Mouse (Mus musculus) thymus, postnatal 25 days (tissue): ENCODE data around the gene Htra1.
A peak's percentile ranks its signal among the peaks of the same experiment; 100 is the strongest.

Source experiments
- DNase-seq: peaks from one replicate; pipeline ENCODE4 v3.0.0; 2022

Gene Htra1

GRCm38 (mm10) chr7:130935793-130936471, at the start of gene Htra1:
TSS of gene Htra1 (plus strand) at chr7:130936111.
- DNase-seq = peak; percentile 22

- peak; percentile 18 for DNase-seq
Observed at GRCm38 (mm10) chr7:130886246-130886645, 49.7 kb upstream of the Htra1 start.

- no peak for DNase-seq
Observed at GRCm38 (mm10) chr7:130887946-130888345, 48.0 kb upstream of the Htra1 start.

DNA sequence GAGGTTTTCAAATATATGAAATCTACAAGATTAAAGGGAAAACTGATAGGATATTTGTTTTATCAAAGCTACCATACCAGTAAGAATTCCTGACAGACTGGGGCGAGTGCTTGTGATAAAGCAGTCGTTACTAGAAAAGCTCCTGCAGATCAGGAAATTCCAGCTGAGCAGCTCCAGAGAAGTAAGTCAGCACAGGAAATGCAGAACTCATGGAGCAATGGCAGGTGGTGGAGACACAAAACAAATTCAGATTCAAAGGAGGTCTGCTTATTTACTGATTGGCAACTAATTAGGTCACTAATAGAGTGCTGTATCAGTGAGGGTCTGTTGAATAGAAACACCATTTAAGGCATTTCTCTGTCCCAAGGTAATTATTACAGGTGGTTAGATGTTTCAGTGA, 45.0 kb upstream of the Htra1 start:
- no peak for DNase-seq

DNA sequence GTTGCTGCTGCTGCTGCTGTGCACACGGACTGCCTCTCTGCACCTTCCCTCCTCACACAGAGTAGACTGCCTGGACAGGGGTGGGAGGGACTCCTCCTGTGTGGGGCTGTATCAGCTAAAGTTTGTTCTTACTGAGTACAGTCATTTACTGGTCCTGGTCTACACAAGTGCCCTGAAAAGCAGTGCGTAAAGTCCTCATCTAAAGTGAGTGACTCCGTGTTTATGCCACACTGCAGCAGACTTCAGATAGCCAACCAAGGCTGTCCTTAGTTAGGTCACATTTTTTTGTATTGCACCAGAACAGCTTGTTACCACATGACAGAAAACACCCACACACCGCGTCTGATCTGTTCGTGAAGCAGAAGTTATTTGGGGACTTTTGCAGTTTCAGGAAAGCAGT, 42.9 kb upstream of the Htra1 start:
- DNase-seq = peak; percentile 50

DNA sequence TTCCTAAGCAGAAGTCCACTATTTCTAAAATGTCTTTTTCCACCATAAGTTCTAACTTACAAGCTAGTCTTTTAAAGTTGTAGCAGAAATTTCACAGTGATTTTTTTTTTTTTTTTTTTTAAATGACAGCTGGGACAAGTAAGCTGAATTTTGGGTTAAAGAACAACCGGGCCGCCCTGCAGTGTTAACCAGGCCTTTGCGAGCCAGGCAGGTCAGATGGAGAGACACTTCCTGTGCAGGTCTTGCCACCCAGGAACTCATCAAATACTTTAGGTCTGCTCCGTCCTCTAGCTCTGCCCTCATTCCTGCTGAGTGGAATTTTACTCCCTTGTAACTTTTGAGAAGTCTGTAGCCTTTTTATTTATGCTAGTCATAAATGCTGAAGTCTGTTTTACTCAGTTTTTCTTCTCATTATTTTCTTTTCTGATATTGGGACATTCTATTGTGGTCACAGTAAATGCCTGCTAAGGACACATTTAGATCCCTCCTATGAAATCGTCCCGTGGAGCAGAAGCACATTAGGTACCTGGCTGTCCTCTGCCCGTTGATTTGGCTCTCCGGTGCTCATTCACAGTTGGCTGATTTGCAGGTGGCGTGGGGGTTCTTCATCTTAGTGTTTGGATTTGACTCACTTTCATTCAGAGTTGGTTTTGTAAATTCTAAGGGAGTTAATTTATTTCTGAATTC, 40.8 kb upstream of the Htra1 start:
- DNase-seq = no peak

GRCm38 (mm10) chr7:130895618-130895945, 40.3 kb upstream of the Htra1 start:
- DNase-seq = no peak

- no peak for DNase-seq
Observed at GRCm38 (mm10) chr7:130896064-130896463, 39.8 kb upstream of the Htra1 start.

DNA sequence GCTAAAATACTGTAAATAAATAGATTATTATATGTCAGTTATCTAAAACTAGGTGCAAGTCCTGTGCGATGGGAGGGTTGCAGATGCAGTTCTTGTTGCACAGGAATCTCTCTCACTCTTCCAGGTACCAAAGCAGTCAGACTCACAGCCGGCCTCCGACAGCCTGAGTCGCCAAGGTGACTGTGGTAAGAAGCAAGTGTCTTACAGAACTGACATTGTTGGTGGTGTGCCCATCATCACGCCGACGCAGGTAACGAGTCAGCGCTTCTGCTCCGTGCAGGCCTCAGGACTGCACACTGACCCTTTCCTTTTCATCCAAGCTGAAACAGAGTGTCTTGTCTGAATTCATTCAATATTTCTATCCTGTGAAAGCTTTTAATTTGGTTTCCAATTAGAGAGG, 38.7 kb upstream of the Htra1 start:
- DNase-seq = no peak

DNA sequence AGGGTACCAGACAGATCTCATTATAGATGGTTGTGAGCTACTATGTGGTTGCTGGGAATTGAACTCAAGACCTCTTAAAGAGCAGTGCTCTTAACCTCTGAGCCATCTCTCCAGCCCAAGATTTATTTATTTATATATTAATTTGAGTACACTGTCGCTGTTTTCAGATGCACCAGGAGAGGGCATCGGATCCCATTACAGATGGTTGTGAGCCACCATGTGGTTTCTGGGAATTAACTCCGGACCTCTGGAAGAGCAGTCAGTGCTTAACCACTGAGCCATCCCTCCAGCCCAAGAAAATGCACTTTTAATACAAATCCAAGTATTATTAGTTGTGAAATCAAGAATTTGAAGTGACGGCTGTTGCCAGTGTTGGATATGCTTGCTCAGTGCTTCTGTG, 37.5 kb upstream of the Htra1 start:
- DNase-seq = no peak

DNA sequence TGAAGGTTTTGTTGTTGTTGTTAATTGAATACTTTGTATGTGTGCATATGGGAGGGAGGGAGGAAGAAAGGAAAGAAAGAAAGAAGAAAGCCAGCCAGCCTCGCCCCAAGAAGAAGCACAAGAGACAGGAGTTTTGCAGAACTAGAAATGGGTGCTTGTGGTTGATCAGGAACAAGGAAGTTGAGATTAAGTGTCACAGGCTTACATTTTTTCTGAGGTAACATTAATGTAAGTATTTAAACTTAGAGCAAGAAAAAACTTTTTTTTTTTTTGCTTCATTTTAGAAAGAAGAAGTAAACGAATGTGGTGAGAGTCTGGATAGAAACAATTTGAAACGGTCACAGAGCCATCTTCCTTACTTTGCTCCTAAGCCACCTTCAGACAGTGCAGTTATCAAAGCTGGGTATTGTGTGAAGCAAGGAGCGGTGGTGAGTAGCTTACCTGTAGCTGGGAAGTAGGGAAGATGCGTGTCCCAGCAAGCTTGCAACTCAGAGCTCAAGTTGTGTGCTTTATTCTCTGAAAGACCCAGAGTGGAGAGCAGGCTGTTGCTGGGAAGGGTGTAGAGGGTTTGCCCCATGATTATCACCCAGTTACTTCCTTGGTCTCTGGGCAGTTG, 35.6 kb upstream of the Htra1 start:
- no peak for DNase-seq

GRCm38 (mm10) chr7:130902929-130903328, 33.0 kb upstream of the Htra1 start:
- DNase-seq = no peak

- peak; percentile 57 for DNase-seq
Observed at GRCm38 (mm10) chr7:130903505-130904074, 32.3 kb upstream of the Htra1 start.

- no peak for DNase-seq
Observed at GRCm38 (mm10) chr7:130904571-130905365, 31.1 kb upstream of the Htra1 start.

DNA sequence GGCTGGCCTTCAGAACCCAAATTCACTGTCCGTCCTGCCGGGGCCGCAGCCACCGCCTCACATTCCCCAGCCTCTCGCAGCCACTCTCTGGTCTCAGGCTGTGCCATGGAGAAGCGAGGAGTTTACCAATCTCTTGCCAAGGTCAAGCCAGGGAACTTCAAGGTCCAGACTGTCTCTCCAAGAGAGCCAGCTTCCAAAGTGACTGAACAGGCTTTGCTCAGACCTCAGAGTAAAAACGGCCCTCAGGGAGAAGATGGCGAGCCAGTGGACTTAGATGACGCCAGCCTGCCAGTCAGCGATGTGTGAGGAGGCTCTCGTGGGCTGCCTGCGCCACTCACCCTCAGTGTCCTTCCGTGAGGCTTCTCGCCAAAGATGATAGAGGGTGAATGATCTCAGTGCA, 25.1 kb upstream of the Htra1 start:
- no peak for DNase-seq

GRCm38 (mm10) chr7:130914693-130915363, 21.1 kb upstream of the Htra1 start:
- peak; percentile 19 for DNase-seq

GRCm38 (mm10) chr7:130918260-130918659, 17.7 kb upstream of the Htra1 start:
- DNase-seq = no peak

GRCm38 (mm10) chr7:130922981-130923731, 12.8 kb upstream of the Htra1 start:
- DNase-seq = no peak

- DNase-seq = no peak
Observed at GRCm38 (mm10) chr7:130930401-130930800, 5.5 kb upstream of the Htra1 start.

- DNase-seq = no peak
Observed at GRCm38 (mm10) chr7:130932921-130933320, 3.0 kb upstream of the Htra1 start.

GRCm38 (mm10) chr7:130934654-130935053, 1.3 kb upstream of the Htra1 start:
- no peak for DNase-seq

GRCm38 (mm10) chr7:130935421-130935792, 504 bp upstream of the Htra1 start:
- no peak for DNase-seq
